ENCODE assay signal across 8 mouse cellular contexts in genomic region chr7:30308076-30309005, GRCm38 (mm10). TPM values are rescaled to one million over a fixed set of nuclear protein-coding genes. Genes with fewer than 3 reads are reported as not detected.
DNase-seq lines count a peak whose midpoint lies in the region; ATAC-seq and TF ChIP-seq lines count a peak whose summit lies in the region.

Gene Alkbh6 (plus strand): TSS chr7:30308717.

- peak within 1 kb of the TSS; percentile 75 for H3K27ac ChIP-seq in cortical plate, adult 2 months (ENCODE audit: insufficient read depth, low read length)

- H3K36me3 ChIP-seq in megakaryocyte, embryonic 14.5 days (replicated peaks; ENCODE audit: low read length): peaks cover 34% of the 10 kb centered on the region

- ATAC-seq in activated CD4-positive, CD25-positive, alpha-beta regulatory T cell, adult 4 months: peak; percentile 100

- peak; percentile 90 to 94 for DNase-seq in gastrocnemius, adult 8-10 months (ENCODE audit: low spot score in 2 of 2)
- DNase-seq in hindlimb bud, embryonic 11.5 days (ENCODE audit: extremely low spot score, low read depth, low spot score): peak; percentile 70
- peak; percentile 80 to 97 for DNase-seq in left cerebral cortex, adult 8-10 months (ENCODE audit: low spot score in 2 of 2)
- peak; percentile 97 to 99 for DNase-seq in right cerebral cortex, postnatal 10 days (ENCODE audit: low spot score in 2 of 2)
- peak; percentile 77 for DNase-seq in urinary bladder, postnatal 25 days (ENCODE audit: low spot score)

- peak within 1 kb of the TSS; percentile 54 for H3K4me3 ChIP-seq in cortical plate, adult 2 months (ENCODE audit: insufficient read depth, low read length)
- peak within 1 kb of the TSS; percentile 93 for H3K4me3 ChIP-seq in megakaryocyte, embryonic 14.5 days (replicated peaks)

- TF ChIP-seq CTCF in cortical plate, adult 2 months (IDR thresholded peaks at IDR 0.05; ENCODE audit: extremely low read depth, insufficient read depth, low read length): no peak

- no peaks in the 10 kb centered on the region for H3K9me3 ChIP-seq in megakaryocyte, embryonic 14.5 days

- H3K4me1 ChIP-seq in cortical plate, adult 2 months (ENCODE audit: control insufficient read depth, insufficient read depth, low read length): no peaks in the 10 kb centered on the region
- H3K4me1 ChIP-seq in megakaryocyte, embryonic 14.5 days: peaks cover 32% of the 10 kb centered on the region

- H3K27me3 ChIP-seq in megakaryocyte, embryonic 14.5 days (replicated peaks): peaks cover 5% of the 10 kb centered on the region

- TF ChIP-seq POLR2A in cortical plate, adult 2 months (IDR thresholded peaks at IDR 0.05; ENCODE audit: extremely low read depth, insufficient read depth, low read length): peak; percentile 99

RNA-seq across cellular contexts. Expression of gene Alkbh6, which starts in this region (rescaled TPM):
- 100 to 1,000 TPM; 121 to 130 TPM for polyA plus RNA-seq in activated CD4-positive, CD25-positive, alpha-beta regulatory T cell, adult 4 months (2017; shearing (Covaris generic))
- polyA plus RNA-seq in cortical plate, adult 2 months (2012; rRNA removed): 135 and 141 TPM in 2 replicates
- 10 to 100 TPM; 21.4 to 31.1 (median 26.4) TPM for total RNA-seq in gastrocnemius, adult 8-10 months (2022)
- 10 to 100 TPM; 60.6 to 74.5 (median 62.8) TPM for total RNA-seq in left cerebral cortex, adult 8-10 months (2022)
- polyA plus RNA-seq in megakaryocyte, embryonic 14.5 days (2012; ENCODE audit: insufficient read depth, low replicate concordance): 78.7 and 108 TPM in 2 replicates

Comparison
In these comparisons a context has a peak if more than half of its experiments do, and no peak if none do; other contexts are left out.
1. Peak in every context shown above with its lines: DNase-seq, ATAC-seq, H3K4me3 ChIP-seq and H3K27ac ChIP-seq.